Mouse (Mus musculus) ovary, postnatal 14 days (tissue): Measurements from ENCODE around the gene Nosip.
A peak's percentile ranks its signal among the peaks of the same experiment; 100 is the strongest.

Source experiments
- DNase-seq: peaks from one replicate; pipeline ENCODE4 v3.0.0; 2022; ENCODE audit warnings: low spot score

Gene Nosip

GRCm38 (mm10) chr7:45035631-45036030 is 26.6 kb upstream of the Nosip start:
- no peak for DNase-seq

- DNase-seq: no peak
Measured at GRCm38 (mm10) chr7:45036702-45037101, 25.5 kb upstream of the Nosip start.

GRCm38 (mm10) chr7:45037720-45038361 is 24.4 kb upstream of the Nosip start:
- DNase-seq: no peak

GRCm38 (mm10) chr7:45038411-45038810 is 23.8 kb upstream of the Nosip start:
- no peak for DNase-seq

GRCm38 (mm10) chr7:45040851-45041250 is 21.4 kb upstream of the Nosip start:
- no peak for DNase-seq

- DNase-seq: no peak
Measured at GRCm38 (mm10) chr7:45043307-45043706, 18.9 kb upstream of the Nosip start.

GRCm38 (mm10) chr7:45045741-45046140 is 16.5 kb upstream of the Nosip start:
- DNase-seq: no peak

- no peak for DNase-seq
Measured at GRCm38 (mm10) chr7:45046853-45047350, 15.3 kb upstream of the Nosip start.

- no peak for DNase-seq
Measured at GRCm38 (mm10) chr7:45047491-45047890, 14.7 kb upstream of the Nosip start.

- DNase-seq: no peak
Measured at GRCm38 (mm10) chr7:45048001-45048890, 14.0 kb upstream of the Nosip start.

- DNase-seq: no peak
Measured at GRCm38 (mm10) chr7:45048923-45049657, 13.1 kb upstream of the Nosip start.

- DNase-seq: peak; percentile 43
Measured at GRCm38 (mm10) chr7:45050945-45051600, 11.2 kb upstream of the Nosip start.

GRCm38 (mm10) chr7:45051601-45051974 is 10.6 kb upstream of the Nosip start:
- no peak for DNase-seq

GRCm38 (mm10) chr7:45052181-45052861 is 9.9 kb upstream of the Nosip start:
- peak; percentile 43 for DNase-seq

- no peak for DNase-seq
Measured at GRCm38 (mm10) chr7:45052862-45053116, 9.4 kb upstream of the Nosip start, which contains the start of gene Prr12. Gene Prr12, minus strand, starts transcription at chr7:45052881.

- peak; percentile 65 for DNase-seq
Measured at GRCm38 (mm10) chr7:45053117-45053930, 8.9 kb upstream of the Nosip start.

GRCm38 (mm10) chr7:45053931-45054510 is 8.2 kb upstream of the Nosip start:
- peak; percentile 79 for DNase-seq

- DNase-seq: no peak
Measured at GRCm38 (mm10) chr7:45056329-45056971, 5.8 kb upstream of the Nosip start.

GRCm38 (mm10) chr7:45056972-45057348 is 5.3 kb upstream of the Nosip start:
- DNase-seq: no peak
